Mouse (Mus musculus): ENCODE data around the gene Ppp1r21. TPM values are rescaled to one million over a fixed set of nuclear protein-coding genes. Genes with fewer than 3 reads are reported as not detected.

Gene Ppp1r21
- polyA plus RNA-seq, 1 experiment = 27.1 TPM

- DNase-seq (ENCODE audit: low spot score) = no peak
Observed at GRCm38 (mm10) chr17:88614234-88614633, 84.3 kb downstream of the Ppp1r21 start.

- DNase-seq (ENCODE audit: low spot score) = no peak
Observed at GRCm38 (mm10) chr17:88614733-88615132, 84.8 kb downstream of the Ppp1r21 start.

GRCm38 (mm10) chr17:88615492-88616155, 85.7 kb downstream of the Ppp1r21 start:
- DNase-seq (ENCODE audit: low spot score) = no peak

- DNase-seq (ENCODE audit: low spot score) = no peak
Observed at GRCm38 (mm10) chr17:88620935-88621334, 91.0 kb downstream of the Ppp1r21 start.

- DNase-seq (ENCODE audit: low spot score) = no peak
Observed at GRCm38 (mm10) chr17:88621374-88621773, 91.5 kb downstream of the Ppp1r21 start.

GRCm38 (mm10) chr17:88622711-88623110, 92.8 kb downstream of the Ppp1r21 start:
- no peak for DNase-seq (ENCODE audit: low spot score)

- DNase-seq (ENCODE audit: low spot score) = no peak
Observed at GRCm38 (mm10) chr17:88624386-88624785, 94.5 kb downstream of the Ppp1r21 start.

- DNase-seq (ENCODE audit: low spot score) = no peak
Observed at GRCm38 (mm10) chr17:88625350-88625749, 95.4 kb downstream of the Ppp1r21 start.

- no peak for DNase-seq (ENCODE audit: low spot score)
Observed at GRCm38 (mm10) chr17:88625931-88626330, 96.0 kb downstream of the Ppp1r21 start.

- DNase-seq (ENCODE audit: low spot score) = no peak
Observed at GRCm38 (mm10) chr17:88626347-88626811, 96.5 kb downstream of the Ppp1r21 start.

- no peak for DNase-seq (ENCODE audit: low spot score)
Observed at GRCm38 (mm10) chr17:88627150-88627549, 97.2 kb downstream of the Ppp1r21 start.

- DNase-seq (ENCODE audit: low spot score) = no peak
Observed at GRCm38 (mm10) chr17:88628676-88629380, 98.9 kb downstream of the Ppp1r21 start.

- no peak for DNase-seq (ENCODE audit: low spot score)
Observed at GRCm38 (mm10) chr17:88629381-88629759, 99.5 kb downstream of the Ppp1r21 start.

GRCm38 (mm10) chr17:88629931-88630553, 100.1 kb downstream of the Ppp1r21 start:
- DNase-seq (ENCODE audit: low spot score) = peak; percentile 31

GRCm38 (mm10) chr17:88630554-88630948, 100.6 kb downstream of the Ppp1r21 start:
- no peak for DNase-seq (ENCODE audit: low spot score)

- DNase-seq (ENCODE audit: low spot score) = no peak
Observed at GRCm38 (mm10) chr17:88632631-88633030, 102.7 kb downstream of the Ppp1r21 start.

- no peak for DNase-seq (ENCODE audit: low spot score)
Observed at GRCm38 (mm10) chr17:88636076-88636475, 106.2 kb downstream of the Ppp1r21 start.

GRCm38 (mm10) chr17:88636587-88636986, 106.7 kb downstream of the Ppp1r21 start:
- no peak for DNase-seq (ENCODE audit: low spot score)

Other genes starting within 250 kb of the Ppp1r21 start
- gene Foxn2, start 89.4 kb upstream of the Ppp1r21 start, polyA plus RNA-seq (2012; rRNA removed) = 7.7 and 9.1 TPM in 2 replicates
- 28.6 and 38.4 TPM in 2 replicates for gene Ston1, start 67.6 kb downstream of the Ppp1r21 start, polyA plus RNA-seq (2012; rRNA removed)
- not detected in 2 replicates for gene Gtf2a1l, start 138.5 kb downstream of the Ppp1r21 start, polyA plus RNA-seq (2012; rRNA removed)

All from urinary bladder, adult 2 months (tissue).